Mouse (Mus musculus) thymus, adult 2 months (tissue): ENCODE data around the gene Map3k3.

ENCODE experiments used
- CTCF ChIP-seq: fragments of 200-500 bp; IDR thresholded peaks from 2 replicates; pipeline ENCODE4 v1.5.1; 2012; ENCODE audit warnings: mild to moderate bottlenecking, control low read depth, low read length, moderate library complexity, borderline replicate concordance; ENCODE audit not compliant: control insufficient read depth, poor library complexity, insufficient read depth; ENCODE audit errors: extremely low read depth
- POLR2A ChIP-seq: fragments of 200-500 bp; IDR thresholded peaks from 2 replicates; pipeline ENCODE4 v1.6.1; 2012; ENCODE audit warnings: mild to moderate bottlenecking, low read length, control low read depth, moderate library complexity; ENCODE audit not compliant: control insufficient read depth, poor library complexity, insufficient read depth; ENCODE audit errors: extremely low read depth

DNA sequence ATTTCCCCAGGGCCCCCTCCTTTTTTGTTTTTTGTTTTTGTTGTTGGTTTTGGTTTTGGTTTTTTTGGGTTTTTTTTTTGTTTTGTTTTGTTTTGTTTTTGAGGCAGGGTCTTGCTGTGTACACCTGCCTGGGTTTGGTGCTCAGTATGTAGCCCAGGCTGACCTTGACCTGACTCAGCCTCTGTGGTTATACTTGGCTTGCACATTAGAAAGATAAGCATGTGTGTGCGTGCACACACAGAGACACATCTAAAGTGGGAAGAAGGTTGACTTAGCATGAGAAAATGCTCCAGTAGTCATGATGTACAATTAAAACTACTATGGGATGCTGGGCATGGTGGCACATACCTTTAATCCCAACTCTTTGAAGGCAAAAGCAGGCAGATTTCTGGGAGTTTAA lies 23.9 kb upstream of the Map3k3 start:
- no peak for TF ChIP-seq POLR2A
- TF ChIP-seq CTCF = no peak
